Mouse (Mus musculus): ENCODE results near the gene Arv1. TPM values are rescaled to one million over a fixed set of nuclear protein-coding genes. Genes with fewer than 3 reads are reported as not detected.

Arv1 gene
- 34.3 and 38.1 TPM in 2 replicates for polyA plus RNA-seq (2016; fragmentation: Nextera tagmentation; extraction: Ambion mirVana)

- H3K27ac ChIP-seq: peak within 1 kb of the TSS; percentile 92
- peak; percentile 96 for DNase-seq (ENCODE audit: low spot score)
- no peaks in the 10 kb centered on the region for H3K27me3 ChIP-seq (ENCODE audit: insufficient read depth, poor library complexity, severe bottlenecking)
- no peaks in the 10 kb centered on the region for H3K9me3 ChIP-seq
- peak within 1 kb of the TSS; percentile 99 for H3K4me3 ChIP-seq
- peaks cover 29% of the 10 kb centered on the region for H3K4me1 ChIP-seq (replicated peaks)
- WGBS: under 1% methylated on average over 59 of the region's 59 CpGs
- peaks cover 20% of the 10 kb centered on the region for H3K36me3 ChIP-seq
Observed at GRCm38 (mm10) chr8:124721862-124722515, at the start of gene Arv1, which contains the start of gene Ttc13. TSS of gene Arv1 (plus strand) at chr8:124722139. TSS of gene Ttc13 (minus strand) at chr8:124721983.

DNA sequence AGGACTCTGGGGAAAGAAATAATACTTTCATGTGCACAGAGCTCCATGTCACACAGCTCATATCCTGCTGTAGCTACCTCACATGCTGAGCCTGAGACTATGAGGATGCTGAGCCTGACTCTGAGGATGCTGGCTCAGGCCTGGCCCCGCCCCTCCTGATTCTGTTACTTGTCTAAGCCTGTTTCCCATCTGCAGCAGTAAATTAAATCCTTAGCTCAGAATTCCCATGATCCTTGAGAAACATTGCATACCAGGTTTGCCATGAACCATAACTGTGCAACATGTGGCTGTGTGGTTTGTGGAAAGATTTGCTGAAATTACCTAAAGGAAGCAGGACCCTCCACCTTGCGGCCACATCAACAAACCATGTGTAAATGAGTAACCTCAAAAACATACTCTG is 49.6 kb upstream of the Arv1 start:
- peaks cover 69% of the 10 kb centered on the region for H3K36me3 ChIP-seq
- 92% methylated on average over 2 of the region's 2 CpGs for WGBS
- DNase-seq (ENCODE audit: low spot score): no peak
- H3K9me3 ChIP-seq: no peaks in the 10 kb centered on the region
- no peaks in the 10 kb centered on the region for H3K27me3 ChIP-seq (ENCODE audit: insufficient read depth, poor library complexity, severe bottlenecking)
- no peak overlapping the region for H3K27ac ChIP-seq
- no peaks in the 10 kb centered on the region for H3K4me1 ChIP-seq (replicated peaks)
- no peak overlapping the region for H3K4me3 ChIP-seq

DNA sequence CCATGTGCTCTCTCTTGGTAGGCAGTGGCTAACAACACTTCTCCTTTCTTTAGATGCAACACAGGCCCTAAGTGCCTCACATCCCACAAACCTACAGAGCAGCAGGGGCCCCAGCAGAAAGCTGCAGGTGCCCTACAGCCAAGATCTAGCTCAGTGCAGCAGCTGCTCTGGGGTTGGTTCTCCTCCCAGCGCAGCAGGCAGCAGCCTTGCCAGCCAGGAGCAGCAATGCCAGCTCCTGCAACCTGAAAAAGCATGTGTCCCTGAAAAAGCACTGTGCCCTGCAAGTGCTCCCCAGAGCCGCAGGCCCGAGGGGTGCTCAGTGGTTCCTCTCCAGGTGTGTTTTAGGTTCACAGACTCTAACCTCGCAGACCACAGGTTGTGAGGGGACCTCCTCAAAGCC is 45.3 kb upstream of the Arv1 start:
- no peaks in the 10 kb centered on the region for H3K9me3 ChIP-seq
- no peak overlapping the region for H3K4me3 ChIP-seq
- peak overlapping the region; percentile 75; the same call in 1 of the 2 replicates for H3K27ac ChIP-seq
- H3K4me1 ChIP-seq (replicated peaks): no peaks in the 10 kb centered on the region
- H3K27me3 ChIP-seq (ENCODE audit: insufficient read depth, poor library complexity, severe bottlenecking): no peaks in the 10 kb centered on the region
- WGBS: 95% methylated on average over 4 of the region's 4 CpGs
- DNase-seq (ENCODE audit: low spot score): no peak
- peaks cover 98% of the 10 kb centered on the region for H3K36me3 ChIP-seq

GRCm38 (mm10) chr8:124677078-124677477 is 44.9 kb upstream of the Arv1 start:
- no peaks in the 10 kb centered on the region for H3K9me3 ChIP-seq
- peak overlapping the region; percentile 75 for H3K27ac ChIP-seq
- H3K27me3 ChIP-seq (ENCODE audit: insufficient read depth, poor library complexity, severe bottlenecking): no peaks in the 10 kb centered on the region
- H3K36me3 ChIP-seq: peaks cover 99% of the 10 kb centered on the region
- no peak for DNase-seq (ENCODE audit: low spot score)
- no peaks in the 10 kb centered on the region for H3K4me1 ChIP-seq (replicated peaks)
- H3K4me3 ChIP-seq: no peak overlapping the region
- WGBS: 87% methylated on average over 7 of the region's 7 CpGs

DNA sequence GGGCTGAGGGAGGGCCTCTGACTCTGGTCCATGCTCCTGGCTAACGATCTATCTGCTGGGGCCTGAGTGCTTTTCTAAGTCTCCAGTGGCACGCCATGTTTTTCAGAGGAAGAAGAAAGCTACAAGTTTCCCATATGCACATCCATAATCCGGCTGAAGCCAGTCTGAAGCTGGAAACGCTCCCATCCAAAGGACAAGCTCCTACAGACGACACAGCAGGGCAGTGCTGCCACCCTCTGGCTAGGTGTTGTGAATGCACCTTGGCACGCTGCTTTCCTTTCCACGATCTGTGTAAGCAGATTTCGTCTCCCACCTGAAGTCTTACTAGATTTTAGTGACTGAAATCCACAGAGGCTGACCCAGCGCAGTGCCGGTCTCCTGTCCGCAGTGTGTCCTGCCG is 44.5 kb upstream of the Arv1 start:
- peak; percentile 70 for DNase-seq (ENCODE audit: low spot score)
- 57% methylated on average over 12 of the region's 12 CpGs for WGBS
- Histone ChIP-seq H3K27me3 (ENCODE audit: insufficient read depth, poor library complexity, severe bottlenecking) (no peaks in the 10 kb centered on the region), H3K4me3 (no peak overlapping the region), H3K27ac (peak overlapping the region; percentile 75), H3K9me3 (no peaks in the 10 kb centered on the region), H3K4me1 (replicated peaks) (no peaks in the 10 kb centered on the region), H3K36me3 (peaks cover 99% of the 10 kb centered on the region)

DNA sequence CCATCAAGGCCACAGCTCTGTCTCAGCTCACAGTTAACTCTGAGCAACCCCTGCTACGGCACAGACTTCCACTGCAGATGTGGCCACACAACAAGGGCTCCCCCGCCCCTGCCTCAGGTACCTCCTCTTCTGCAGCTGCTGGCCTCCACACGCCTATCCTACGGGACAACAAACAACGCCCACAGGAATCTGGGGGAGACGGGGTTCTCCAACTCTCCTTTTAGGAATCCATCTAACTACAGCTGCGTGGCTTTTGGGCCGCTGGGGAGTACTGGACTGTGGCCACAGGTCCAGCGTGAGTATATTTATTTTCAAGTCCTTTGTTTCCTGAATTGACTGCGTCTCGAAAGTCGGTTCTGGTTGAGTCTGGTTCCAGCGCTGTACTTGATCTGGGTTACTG is 43.7 kb upstream of the Arv1 start:
- no peaks in the 10 kb centered on the region for H3K27me3 ChIP-seq (ENCODE audit: insufficient read depth, poor library complexity, severe bottlenecking)
- H3K36me3 ChIP-seq: peaks cover 99% of the 10 kb centered on the region
- no peak overlapping the region for H3K27ac ChIP-seq
- 94% methylated on average over 13 of the region's 13 CpGs for WGBS
- no peak for DNase-seq (ENCODE audit: low spot score)
- no peaks in the 10 kb centered on the region for H3K9me3 ChIP-seq
- no peaks in the 10 kb centered on the region for H3K4me1 ChIP-seq (replicated peaks)
- no peak overlapping the region for H3K4me3 ChIP-seq

GRCm38 (mm10) chr8:124681077-124681791 is 40.7 kb upstream of the Arv1 start:
- H3K9me3 ChIP-seq: no peaks in the 10 kb centered on the region
- DNase-seq (ENCODE audit: low spot score): no peak
- 82% methylated on average over 10 of the region's 10 CpGs for WGBS
- no peak overlapping the region for H3K27ac ChIP-seq
- peaks cover 100% of the 10 kb centered on the region for H3K36me3 ChIP-seq
- H3K27me3 ChIP-seq (ENCODE audit: insufficient read depth, poor library complexity, severe bottlenecking): no peaks in the 10 kb centered on the region
- H3K4me3 ChIP-seq: no peak overlapping the region
- no peaks in the 10 kb centered on the region for H3K4me1 ChIP-seq (replicated peaks)

DNA sequence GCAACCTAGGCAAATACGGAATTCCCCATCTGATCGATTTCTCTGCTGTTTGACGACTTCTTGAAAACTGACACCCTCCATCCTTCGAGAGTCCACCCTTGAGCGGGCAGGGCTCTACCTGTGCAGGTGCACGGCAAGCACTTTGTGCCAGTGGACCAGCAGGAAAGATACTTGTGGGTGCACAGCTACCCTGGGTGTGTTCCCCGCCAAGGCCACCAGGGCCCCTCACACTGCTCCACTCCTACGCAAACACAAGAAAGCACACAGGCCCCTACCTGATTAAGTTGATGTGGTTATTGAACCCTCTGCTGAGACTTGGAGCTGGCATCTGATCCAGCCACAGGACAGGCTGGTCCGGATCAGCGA is 40.2 kb upstream of the Arv1 start:
- no peak overlapping the region for H3K4me3 ChIP-seq
- no peaks in the 10 kb centered on the region for H3K27me3 ChIP-seq (ENCODE audit: insufficient read depth, poor library complexity, severe bottlenecking)
- no peak overlapping the region for H3K27ac ChIP-seq
- WGBS: 70% methylated on average over 10 of the region's 10 CpGs
- DNase-seq (ENCODE audit: low spot score): no peak
- H3K4me1 ChIP-seq (replicated peaks): no peaks in the 10 kb centered on the region
- H3K9me3 ChIP-seq: no peaks in the 10 kb centered on the region
- peaks cover 100% of the 10 kb centered on the region for H3K36me3 ChIP-seq

DNA sequence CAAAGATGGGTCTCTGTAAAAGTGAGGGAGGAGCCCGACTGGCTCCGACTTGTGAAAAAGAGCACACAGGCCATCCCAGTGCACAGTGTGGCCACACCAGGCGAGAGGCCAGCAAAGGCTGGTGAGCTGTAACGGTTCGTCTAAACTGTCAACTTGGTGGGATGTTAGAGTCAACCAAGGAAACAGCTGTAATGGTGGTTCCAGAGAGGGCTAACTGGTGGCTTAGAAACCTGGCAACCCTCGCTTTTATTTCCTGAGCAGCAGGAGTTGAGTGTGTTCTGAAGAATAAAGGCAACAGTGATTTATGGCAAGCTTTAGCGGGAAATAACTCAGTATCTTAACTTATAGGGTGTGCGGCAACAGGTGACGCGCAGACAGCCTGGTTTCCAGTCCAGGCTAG is 39.7 kb upstream of the Arv1 start:
- Histone ChIP-seq H3K9me3 (no peaks in the 10 kb centered on the region), H3K27me3 (ENCODE audit: insufficient read depth, poor library complexity, severe bottlenecking) (no peaks in the 10 kb centered on the region), H3K4me3 (no peak overlapping the region), H3K36me3 (peaks cover 98% of the 10 kb centered on the region), H3K4me1 (replicated peaks) (no peaks in the 10 kb centered on the region), H3K27ac (no peak overlapping the region)
- DNase-seq (ENCODE audit: low spot score): no peak
- 92% methylated on average over 10 of the region's 10 CpGs for WGBS

DNA sequence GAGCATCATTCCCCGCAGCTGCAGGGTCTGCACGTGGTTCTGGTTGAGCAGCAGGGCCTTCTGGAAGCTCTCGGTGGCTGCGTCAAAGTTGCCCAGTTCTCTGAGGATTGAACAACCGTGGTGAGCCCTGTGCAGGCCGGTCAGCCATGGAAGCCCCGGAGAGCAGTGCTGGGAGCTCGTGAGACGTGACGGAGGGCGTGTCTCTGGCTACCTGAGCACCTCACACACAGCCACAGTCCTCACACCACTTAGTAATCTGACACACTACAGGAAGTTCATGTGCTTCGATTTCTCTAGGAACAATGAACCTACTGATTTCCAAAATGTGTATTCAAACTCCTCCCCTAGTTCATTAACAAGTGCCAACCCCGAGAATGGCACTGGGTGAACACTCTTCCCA is 33.0 kb upstream of the Arv1 start:
- Histone ChIP-seq H3K36me3 (peaks cover 82% of the 10 kb centered on the region), H3K9me3 (no peaks in the 10 kb centered on the region), H3K4me1 (replicated peaks) (no peaks in the 10 kb centered on the region), H3K27ac (no peak overlapping the region), H3K27me3 (ENCODE audit: insufficient read depth, poor library complexity, severe bottlenecking) (no peaks in the 10 kb centered on the region), H3K4me3 (no peak overlapping the region)
- WGBS: 93% methylated on average over 13 of the region's 13 CpGs
- DNase-seq (ENCODE audit: low spot score): no peak

DNA sequence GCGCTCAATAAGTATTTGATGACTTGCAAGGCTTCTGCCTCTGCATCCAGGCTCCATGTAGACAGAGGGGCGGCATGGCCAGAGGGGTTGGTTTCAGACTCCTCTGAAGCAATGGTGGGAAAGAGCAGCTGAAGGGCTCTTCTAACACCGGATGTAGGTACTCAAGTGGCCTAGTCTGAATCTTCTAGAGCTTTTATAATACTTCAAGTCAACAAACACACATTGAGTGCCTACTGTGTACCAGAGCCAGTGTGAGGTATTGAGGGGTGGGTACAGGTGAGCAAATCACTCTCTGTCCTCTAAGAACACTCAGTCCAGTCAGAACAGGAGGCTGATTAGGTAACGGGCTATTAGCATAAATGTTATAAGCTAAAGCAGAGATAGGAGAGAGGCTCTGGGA is 30.2 kb upstream of the Arv1 start:
- Histone ChIP-seq H3K27ac (no peak overlapping the region), H3K36me3 (peaks cover 80% of the 10 kb centered on the region), H3K9me3 (no peaks in the 10 kb centered on the region), H3K27me3 (ENCODE audit: insufficient read depth, poor library complexity, severe bottlenecking) (no peaks in the 10 kb centered on the region), H3K4me1 (replicated peaks) (no peaks in the 10 kb centered on the region), H3K4me3 (no peak overlapping the region)
- DNase-seq (ENCODE audit: low spot score): no peak
- 92% methylated on average over 4 of the region's 4 CpGs for WGBS

- WGBS: 94% methylated on average over 22 of the region's 22 CpGs
- Histone ChIP-seq H3K36me3 (peaks cover 95% of the 10 kb centered on the region), H3K9me3 (no peaks in the 10 kb centered on the region), H3K4me1 (replicated peaks) (no peaks in the 10 kb centered on the region), H3K4me3 (no peak overlapping the region), H3K27ac (no peak overlapping the region), H3K27me3 (ENCODE audit: insufficient read depth, poor library complexity, severe bottlenecking) (no peaks in the 10 kb centered on the region)
- DNase-seq (ENCODE audit: low spot score): no peak
Observed at GRCm38 (mm10) chr8:124695424-124696100, 26.4 kb upstream of the Arv1 start.

GRCm38 (mm10) chr8:124700271-124700670 is 21.7 kb upstream of the Arv1 start:
- DNase-seq (ENCODE audit: low spot score): no peak
- H3K27ac ChIP-seq: no peak overlapping the region
- peaks cover 90% of the 10 kb centered on the region for H3K36me3 ChIP-seq
- no peaks in the 10 kb centered on the region for H3K9me3 ChIP-seq
- WGBS: 90% methylated on average over 5 of the region's 5 CpGs
- no peaks in the 10 kb centered on the region for H3K27me3 ChIP-seq (ENCODE audit: insufficient read depth, poor library complexity, severe bottlenecking)
- H3K4me3 ChIP-seq: no peak overlapping the region
- H3K4me1 ChIP-seq (replicated peaks): no peaks in the 10 kb centered on the region
